Mouse (Mus musculus) kidney, postnatal 0 days (tissue): ENCODE results near the gene Stxbp3. TPM values are rescaled to one million over a fixed set of nuclear protein-coding genes. Genes with fewer than 3 reads are reported as not detected.

ENCODE experiments used
- ATAC-seq: fragments of 200-750 bp; cut with Nextera tagmentation; replicated peaks from 2 replicates; pipeline ENCODE4 v1.8.0; 2017; ENCODE audit warnings: low read depth, moderate number of reproducible peaks, moderate TSS enrichment, moderate library complexity; ENCODE audit not compliant: low FRiP score
- DNase-seq: peaks from one replicate; pipeline ENCODE4 v3.0.0-alpha.2; 2016; ENCODE audit warnings: low spot score
- H3K27ac ChIP-seq: fragments of 300-500 bp; sonication (generic); 2 replicates; pipeline ENCODE4 v1.5.1; 2014; ENCODE audit warnings: mild to moderate bottlenecking
- H3K27me3 ChIP-seq: fragments of 300-500 bp; sonication (generic); 2 replicates; pipeline ENCODE4 v1.6.1; 2014; ENCODE audit warnings: low read length, mixed read lengths; ENCODE audit not compliant: insufficient read depth
- H3K36me3 ChIP-seq: fragments of 300-500 bp; sonication (generic); 2 replicates; pipeline ENCODE4 v1.6.1; 2014; ENCODE audit warnings: low read length, mixed read lengths; ENCODE audit not compliant: insufficient read depth
- H3K4me1 ChIP-seq: fragments of 300-500 bp; sonication (generic); replicated peaks from 2 replicates; pipeline ENCODE4 v1.6.1; 2014; ENCODE audit warnings: antibody characterized with exemption, low read length, mixed read lengths; ENCODE audit not compliant: insufficient read depth
- H3K4me2 ChIP-seq: fragments of 300-500 bp; sonication (generic); 2 replicates; pipeline ENCODE4 v1.6.1; 2014; ENCODE audit warnings: mild to moderate bottlenecking, low read length, moderate library complexity, mixed read lengths
- H3K4me3 ChIP-seq: fragments of 300-500 bp; sonication (generic); replicated peaks from 2 replicates; pipeline ENCODE4 v1.5.1; 2014; ENCODE audit warnings: low read depth, low read length
- H3K9ac ChIP-seq: fragments of 300-500 bp; sonication (generic); 2 replicates; pipeline ENCODE4 v1.6.1; 2014; ENCODE audit warnings: low read depth, low read length
- H3K9me3 ChIP-seq: fragments of 300-500 bp; sonication (generic); replicated peaks from 2 replicates; pipeline ENCODE4 v1.6.1; 2016; ENCODE audit warnings: low read length, inconsistent platforms, mixed read lengths
- CTCF ChIP-seq: IDR thresholded peaks from 2 replicates; pipeline ENCODE4 v1.5.1; 2016; ENCODE audit warnings: antibody characterized with exemption, low read depth, mild to moderate bottlenecking, moderate library complexity
- whole genome bisulfite sequencing: fragments of 180-500 bp; shearing (Covaris S2); extraction: QIAGEN DNeasy Blood & Tissue Kit; methylation state at CpG from one replicate; pipeline ENCODE4 v1.1.7; 2014; 5-methylcytosine and 5-hydroxymethylcytosine counted together
- polyA plus RNA-seq: library from polyadenylated mRNA; unstranded; fragments of >200 nt; fragmentation: Nextera tagmentation; extraction: Ambion mirVana; gene quantifications from 2 replicates; pipeline ENCODE4 v1.2.1, GENCODE M21; 2015

Stxbp3 gene
- polyA plus RNA-seq, 1 experiment from 2014 or later: 35.5 TPM

DNA sequence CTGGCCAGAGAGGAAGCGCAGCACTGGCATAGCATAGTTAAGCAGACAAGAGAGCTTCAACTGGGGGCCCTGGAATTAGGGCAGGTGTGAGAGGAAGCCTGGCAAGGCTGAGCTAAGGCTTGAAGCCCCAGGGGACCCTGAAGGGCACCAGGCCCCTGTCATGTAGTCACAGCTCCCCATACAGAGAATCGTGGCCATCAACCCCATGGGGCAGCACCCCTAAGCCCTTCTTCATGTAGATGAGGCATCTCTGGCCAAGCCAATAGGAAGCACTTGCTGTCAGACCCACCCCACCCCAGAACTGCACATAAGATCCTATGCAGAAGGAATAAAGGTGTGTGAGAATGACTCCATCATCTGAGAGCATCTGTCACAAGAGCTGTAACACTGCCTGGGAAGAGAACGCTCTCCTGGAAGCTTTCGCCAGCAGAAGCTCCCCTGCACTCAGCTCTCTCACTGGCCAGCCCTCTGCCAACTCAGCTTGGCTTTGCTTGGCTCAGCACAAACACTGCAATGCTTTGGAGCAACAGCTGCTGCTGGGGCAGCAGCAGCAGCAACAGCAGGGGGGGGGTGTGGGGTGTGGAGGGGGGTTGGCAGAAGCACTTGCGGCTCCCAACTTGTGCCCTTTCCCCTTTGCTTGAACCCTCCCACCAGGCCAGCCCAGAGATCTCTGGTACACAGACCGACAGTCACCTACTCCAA lies 11.8 kb upstream of the Stxbp3 start:
- TF ChIP-seq CTCF: no peak
- no peak for ATAC-seq
- WGBS: 55% methylated on average over 6 of the region's 6 CpGs
- Histone ChIP-seq H3K9me3 (no peaks in the 10 kb centered on the region), H3K4me3 (no peak overlapping the region), H3K27me3 (no peaks in the 10 kb centered on the region), H3K4me1 (0 out of 2 replicates have a peak, but pooled peaks cover 3% of the 10 kb centered on the region), H3K9ac (no peak overlapping the region), H3K4me2 (no peak overlapping the region), H3K36me3 (no peaks in the 10 kb centered on the region), H3K27ac (no peak overlapping the region)
- DNase-seq: no peak

DNA sequence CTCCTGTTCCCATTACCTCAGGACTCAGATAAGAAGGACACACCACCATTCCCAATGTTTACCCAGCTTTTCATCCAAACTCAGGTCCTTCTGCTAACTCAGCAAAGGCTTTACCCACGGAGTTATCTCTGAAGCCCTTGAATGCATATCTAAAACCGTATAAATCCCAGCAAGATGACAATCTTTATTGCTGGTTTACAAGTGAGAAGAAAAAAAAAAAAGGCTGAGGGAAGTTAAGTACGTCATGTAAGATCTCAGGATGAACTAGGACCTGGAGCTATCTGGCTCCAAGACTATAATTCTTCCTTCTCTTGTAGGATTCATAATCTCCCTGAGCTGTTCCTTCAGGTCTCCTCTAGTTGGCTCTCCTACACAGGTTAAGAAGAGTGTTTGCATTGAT lies 11.2 kb upstream of the Stxbp3 start:
- no peak overlapping the region for H3K4me2 ChIP-seq
- 0 out of 2 replicates have a peak, but pooled peaks cover 3% of the 10 kb centered on the region for H3K4me1 ChIP-seq
- ATAC-seq: no peak
- no peaks in the 10 kb centered on the region for H3K36me3 ChIP-seq
- 50% methylated on average over 3 of the region's 3 CpGs for WGBS
- H3K9me3 ChIP-seq: no peaks in the 10 kb centered on the region
- H3K27me3 ChIP-seq: no peaks in the 10 kb centered on the region
- no peak for TF ChIP-seq CTCF
- H3K27ac ChIP-seq: no peak overlapping the region
- H3K4me3 ChIP-seq: no peak overlapping the region
- no peak for DNase-seq
- no peak overlapping the region for H3K9ac ChIP-seq

DNA sequence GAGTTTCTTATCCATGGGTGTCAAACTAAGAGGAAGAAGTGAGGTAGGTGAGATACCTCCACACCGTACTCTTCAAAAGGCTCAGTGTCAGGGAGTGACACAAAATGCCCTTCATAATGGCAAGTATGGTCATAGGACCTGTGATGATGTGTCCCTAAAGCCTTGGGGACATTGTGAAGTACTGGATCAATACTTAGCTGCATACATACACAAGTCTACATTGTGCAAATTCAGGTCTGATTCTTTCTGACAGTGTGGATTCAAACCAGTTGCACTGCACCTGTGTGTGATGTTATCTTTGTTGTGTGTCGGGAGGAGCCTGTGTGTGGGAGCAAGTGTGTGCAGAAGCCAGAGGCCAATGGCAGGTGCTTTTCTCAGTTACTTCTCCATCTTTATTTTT lies 10.7 kb upstream of the Stxbp3 start:
- ATAC-seq: no peak

DNA sequence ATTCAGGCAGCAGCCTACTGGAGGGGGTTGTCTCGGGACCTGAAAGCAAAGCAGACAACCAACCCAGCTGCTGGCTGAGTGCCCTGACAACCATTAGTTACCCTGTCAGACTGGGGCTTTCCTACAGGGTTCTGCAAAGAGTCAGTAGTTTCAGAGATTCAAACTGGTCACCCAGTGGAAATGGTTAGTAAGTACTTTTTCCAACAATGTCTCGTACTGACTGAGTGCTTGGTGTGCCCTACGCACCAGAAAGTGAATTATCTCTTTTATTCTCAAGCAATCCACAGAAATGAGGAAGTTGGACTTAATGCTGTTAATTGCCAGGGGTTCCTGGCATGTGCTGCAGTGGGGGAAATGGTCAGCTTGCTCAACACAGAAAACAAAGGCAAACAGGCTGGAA lies 10.2 kb upstream of the Stxbp3 start:
- 42% methylated on average over 3 of the region's 3 CpGs for WGBS
- H3K9ac ChIP-seq: no peak overlapping the region
- no peaks in the 10 kb centered on the region for H3K36me3 ChIP-seq
- DNase-seq: peak; percentile 49
- H3K9me3 ChIP-seq: no peaks in the 10 kb centered on the region
- 0 out of 2 replicates have a peak, but pooled peaks cover 3% of the 10 kb centered on the region for H3K4me1 ChIP-seq
- H3K4me2 ChIP-seq: no peak overlapping the region
- no peak overlapping the region for H3K4me3 ChIP-seq
- no peak overlapping the region for H3K27ac ChIP-seq
- ATAC-seq: no peak
- no peaks in the 10 kb centered on the region for H3K27me3 ChIP-seq
- no peak for TF ChIP-seq CTCF

More for the DNA sequence above, 10.7 kb upstream of the Stxbp3 start:
- H3K9ac ChIP-seq: no peak overlapping the region
- H3K4me3 ChIP-seq: no peak overlapping the region
- no peak overlapping the region for H3K4me2 ChIP-seq
- H3K27ac ChIP-seq: no peak overlapping the region
- H3K4me1 ChIP-seq: 0 out of 2 replicates have a peak, but pooled peaks cover 3% of the 10 kb centered on the region
- H3K36me3 ChIP-seq: no peaks in the 10 kb centered on the region
- WGBS: 87% methylated on average over 2 of the region's 2 CpGs
- TF ChIP-seq CTCF: no peak
- DNase-seq: no peak
- no peaks in the 10 kb centered on the region for H3K9me3 ChIP-seq
- no peaks in the 10 kb centered on the region for H3K27me3 ChIP-seq

DNA sequence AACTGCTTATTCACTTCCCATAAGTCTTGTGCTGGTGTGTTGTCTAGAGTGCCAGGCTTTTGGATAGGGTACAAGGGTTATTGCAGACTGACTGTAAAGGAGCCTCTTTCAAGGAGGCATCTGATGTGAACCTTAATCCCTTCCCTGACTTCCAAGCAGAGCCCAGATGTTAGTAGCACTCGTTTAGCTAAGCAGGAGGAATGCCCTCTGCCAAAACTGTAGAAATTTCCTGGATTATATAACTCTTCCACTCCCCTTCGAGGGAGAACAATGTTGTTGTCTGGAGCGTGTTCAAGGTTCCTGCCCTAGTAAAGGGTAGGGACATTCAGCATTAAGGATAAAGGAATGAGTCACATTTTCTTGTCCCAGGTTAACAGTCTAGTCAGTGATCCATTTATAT lies 6.3 kb upstream of the Stxbp3 start:
- Histone ChIP-seq H3K4me2 (no peak overlapping the region), H3K27ac (no peak overlapping the region), H3K9ac (no peak overlapping the region), H3K4me3 (no peak overlapping the region), H3K9me3 (no peaks in the 10 kb centered on the region), H3K36me3 (no peaks in the 10 kb centered on the region), H3K4me1 (0 out of 2 replicates have a peak, but pooled peaks cover 3% of the 10 kb centered on the region), H3K27me3 (no peaks in the 10 kb centered on the region)
- ATAC-seq (no peak), DNase-seq (no peak)
- 56% methylated on average over 3 of the region's 3 CpGs for WGBS
- TF ChIP-seq CTCF: no peak

DNA sequence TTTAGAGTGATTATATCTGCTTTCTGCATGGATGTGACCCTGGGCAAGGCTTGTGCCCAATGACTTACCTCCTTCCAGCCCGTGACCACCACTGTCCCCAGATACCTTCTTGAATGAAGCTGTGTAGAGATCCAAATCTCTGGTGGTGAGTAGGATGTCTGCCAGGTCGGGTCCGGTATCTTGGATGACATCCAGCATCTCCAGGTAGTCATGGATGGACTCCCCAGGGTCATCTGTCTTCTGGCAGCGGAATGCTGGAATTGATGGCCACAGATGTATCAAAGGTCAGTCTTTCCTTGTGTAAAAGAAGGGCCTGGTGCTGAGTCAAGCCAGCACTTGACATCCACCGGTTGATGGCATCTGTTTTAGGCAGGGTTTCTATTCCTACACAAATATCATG lies 4.2 kb upstream of the Stxbp3 start:
- 63% methylated on average over 5 of the region's 5 CpGs for WGBS
- DNase-seq (no peak), ATAC-seq (no peak)
- Histone ChIP-seq H3K9me3 (no peaks in the 10 kb centered on the region), H3K4me2 (no peak overlapping the region), H3K9ac (no peak overlapping the region), H3K4me1 (no peaks in the 10 kb centered on the region), H3K36me3 (no peaks in the 10 kb centered on the region), H3K4me3 (no peak overlapping the region), H3K27me3 (no peaks in the 10 kb centered on the region), H3K27ac (no peak overlapping the region)
- TF ChIP-seq CTCF: no peak
